Mouse (Mus musculus): Measurements from ENCODE around the gene Hist1h4f. TPM values are rescaled to one million over a fixed set of nuclear protein-coding genes. Genes with fewer than 3 reads are reported as not detected.

Hist1h4f gene
- total RNA-seq, 2 experiments from 2014 or later: 281 to 1,693 TPM

Other genes with a start within 250 kb of the Hist1h4f start
Only the 30 nearest of the 34 such genes appear.
- 16.0 and 23.2 TPM in 2 replicates for gene Zfp322a, start 182.4 kb downstream of the Hist1h4f start, total RNA-seq (2014; fragmentation: Nextera tagmentation)
- gene Zfp322a, start 182.4 kb downstream of the Hist1h4f start, total RNA-seq (2017): 64.7 and 75.8 TPM in 2 replicates
- gene Abt1, start 127.8 kb downstream of the Hist1h4f start, total RNA-seq (2014; fragmentation: Nextera tagmentation): 8.0 and 10.7 TPM in 2 replicates
- gene Abt1, start 127.8 kb downstream of the Hist1h4f start, total RNA-seq (2017): 12.8 and 13.7 TPM in 2 replicates
- not detected in 2 replicates for gene Btn1a1, start 85.7 kb downstream of the Hist1h4f start, total RNA-seq (2014; fragmentation: Nextera tagmentation)
- not detected in 2 replicates for gene Btn1a1, start 85.7 kb downstream of the Hist1h4f start, total RNA-seq (2017)
- gene Btn2a2, start 62.8 kb downstream of the Hist1h4f start, total RNA-seq (2014; fragmentation: Nextera tagmentation): not detected in 2 replicates
- gene Btn2a2, start 62.8 kb downstream of the Hist1h4f start, total RNA-seq (2017): not detected in 2 replicates
- gene Hist1h4h, start 20.6 kb downstream of the Hist1h4f start, total RNA-seq (2014; fragmentation: Nextera tagmentation): 115 and 209 TPM in 2 replicates
- gene Hist1h4h, start 20.6 kb downstream of the Hist1h4f start, total RNA-seq (2017): 683 and 1,187 TPM in 2 replicates
- 41.1 and 66.5 TPM in 2 replicates for gene Hist1h2af, start 17.7 kb downstream of the Hist1h4f start, total RNA-seq (2014; fragmentation: Nextera tagmentation)
- gene Hist1h2af, start 17.7 kb downstream of the Hist1h4f start, total RNA-seq (2017): 1,297 and 1,759 TPM in 2 replicates
- 189 and 293 TPM in 2 replicates for gene Hist1h3g, start 16.2 kb downstream of the Hist1h4f start, total RNA-seq (2014; fragmentation: Nextera tagmentation)
- 189 and 625 TPM in 2 replicates for gene Hist1h3g, start 16.2 kb downstream of the Hist1h4f start, total RNA-seq (2017)
- 31.9 and 110 TPM in 2 replicates for gene Hist1h2bh, start 8.3 kb downstream of the Hist1h4f start, total RNA-seq (2014; fragmentation: Nextera tagmentation)
- 85.7 and 165 TPM in 2 replicates for gene Hist1h2bh, start 8.3 kb downstream of the Hist1h4f start, total RNA-seq (2017)
- 31.6 and 53.6 TPM in 2 replicates for gene Hist1h3f, start 7.6 kb downstream of the Hist1h4f start, total RNA-seq (2014; fragmentation: Nextera tagmentation)
- gene Hist1h3f, start 7.6 kb downstream of the Hist1h4f start, total RNA-seq (2017): 69.9 and 132 TPM in 2 replicates
- 29.5 and 42.3 TPM in 2 replicates for gene Hist1h1d, start 1.6 kb upstream of the Hist1h4f start, total RNA-seq (2014; fragmentation: Nextera tagmentation)
- gene Hist1h1d, start 1.6 kb upstream of the Hist1h4f start, total RNA-seq (2017): 81.4 and 84.0 TPM in 2 replicates
- gene Hist1h3e, start 10.7 kb upstream of the Hist1h4f start, total RNA-seq (2014; fragmentation: Nextera tagmentation): 124 and 193 TPM in 2 replicates
- 254 and 322 TPM in 2 replicates for gene Hist1h3e, start 10.7 kb upstream of the Hist1h4f start, total RNA-seq (2017)
- 5.7 and 12.6 TPM in 2 replicates for gene Hist1h2ae, start 19.6 kb upstream of the Hist1h4f start, total RNA-seq (2014; fragmentation: Nextera tagmentation)
- 237 and 359 TPM in 2 replicates for gene Hist1h2ae, start 19.6 kb upstream of the Hist1h4f start, total RNA-seq (2017)
- 386 and 627 TPM in 2 replicates for gene Hist1h2bg, start 19.7 kb upstream of the Hist1h4f start, total RNA-seq (2014; fragmentation: Nextera tagmentation)
- gene Hist1h2bg, start 19.7 kb upstream of the Hist1h4f start, total RNA-seq (2017): 891 and 1,210 TPM in 2 replicates
- 342 and 512 TPM in 2 replicates for gene Hist1h2bf, start 22.5 kb upstream of the Hist1h4f start, total RNA-seq (2014; fragmentation: Nextera tagmentation)
- gene Hist1h2bf, start 22.5 kb upstream of the Hist1h4f start, total RNA-seq (2017): 329 and 662 TPM in 2 replicates
- 1.4 and 11.1 TPM in 2 replicates for gene Hist1h2ad, start 22.7 kb upstream of the Hist1h4f start, total RNA-seq (2014; fragmentation: Nextera tagmentation)
- gene Hist1h2ad, start 22.7 kb upstream of the Hist1h4f start, total RNA-seq (2017): 1,263 and 1,317 TPM in 2 replicates
- 123 and 185 TPM in 2 replicates for gene Hist1h3d, start 24.1 kb upstream of the Hist1h4f start, total RNA-seq (2014; fragmentation: Nextera tagmentation)
- 84.0 and 189 TPM in 2 replicates for gene Hist1h3d, start 24.1 kb upstream of the Hist1h4f start, total RNA-seq (2017)
- gene Hist1h4d, start 29.9 kb upstream of the Hist1h4f start, total RNA-seq (2014; fragmentation: Nextera tagmentation): 470 and 507 TPM in 2 replicates
- 756 and 1,171 TPM in 2 replicates for gene Hist1h4d, start 29.9 kb upstream of the Hist1h4f start, total RNA-seq (2017)
- 26.9 and 37.8 TPM in 2 replicates for gene Hist1h2be, start 69.5 kb upstream of the Hist1h4f start, total RNA-seq (2014; fragmentation: Nextera tagmentation)
- gene Hist1h2be, start 69.5 kb upstream of the Hist1h4f start, total RNA-seq (2017): 47.9 and 73.4 TPM in 2 replicates
- gene Hist1h1e, start 70.9 kb upstream of the Hist1h4f start, total RNA-seq (2014; fragmentation: Nextera tagmentation): 289 and 399 TPM in 2 replicates
- 199 and 265 TPM in 2 replicates for gene Hist1h1e, start 70.9 kb upstream of the Hist1h4f start, total RNA-seq (2017)
- gene Hist1h2ac, start 132.3 kb upstream of the Hist1h4f start, total RNA-seq (2014; fragmentation: Nextera tagmentation): 3.8 and 6.0 TPM in 2 replicates
- 56.0 and 87.4 TPM in 2 replicates for gene Hist1h2ac, start 132.3 kb upstream of the Hist1h4f start, total RNA-seq (2017)
- gene Hist1h2bc, start 132.6 kb upstream of the Hist1h4f start, total RNA-seq (2014; fragmentation: Nextera tagmentation): 74.9 and 133 TPM in 2 replicates
- gene Hist1h2bc, start 132.6 kb upstream of the Hist1h4f start, total RNA-seq (2017): 136 and 209 TPM in 2 replicates
- gene Hist1h1t, start 144.2 kb upstream of the Hist1h4f start, total RNA-seq (2014; fragmentation: Nextera tagmentation): 1.3 TPM in 1 of 2 replicates, not detected in the other
- gene Hist1h1t, start 144.2 kb upstream of the Hist1h4f start, total RNA-seq (2017): 1.3 TPM in 1 of 2 replicates, not detected in the other
- 153 and 163 TPM in 2 replicates for gene Hist1h4c, start 146.8 kb upstream of the Hist1h4f start, total RNA-seq (2014; fragmentation: Nextera tagmentation)
- gene Hist1h4c, start 146.8 kb upstream of the Hist1h4f start, total RNA-seq (2017): 166 and 397 TPM in 2 replicates
- not detected in 2 replicates for gene Hfe, start 159.2 kb upstream of the Hist1h4f start, total RNA-seq (2014; fragmentation: Nextera tagmentation)
- gene Hfe, start 159.2 kb upstream of the Hist1h4f start, total RNA-seq (2017): 0.27 and 1.9 TPM in 2 replicates
- 152 and 164 TPM in 2 replicates for gene Hist1h1c, start 187.2 kb upstream of the Hist1h4f start, total RNA-seq (2014; fragmentation: Nextera tagmentation)
- gene Hist1h1c, start 187.2 kb upstream of the Hist1h4f start, total RNA-seq (2017): 474 and 577 TPM in 2 replicates
- gene Hist1h3c, start 194.0 kb upstream of the Hist1h4f start, total RNA-seq (2014; fragmentation: Nextera tagmentation): 81.7 and 130 TPM in 2 replicates
- 369 and 555 TPM in 2 replicates for gene Hist1h3c, start 194.0 kb upstream of the Hist1h4f start, total RNA-seq (2017)
- gene Hist1h2bb, start 195.1 kb upstream of the Hist1h4f start, total RNA-seq (2014; fragmentation: Nextera tagmentation): 322 and 625 TPM in 2 replicates
- 4,065 and 6,565 TPM in 2 replicates for gene Hist1h2bb, start 195.1 kb upstream of the Hist1h4f start, total RNA-seq (2017)
- 69.7 and 80.3 TPM in 2 replicates for gene Hist1h2ab, start 199.5 kb upstream of the Hist1h4f start, total RNA-seq (2014; fragmentation: Nextera tagmentation)
- gene Hist1h2ab, start 199.5 kb upstream of the Hist1h4f start, total RNA-seq (2017): 1,316 and 2,308 TPM in 2 replicates
- gene Hist1h3b, start 200.6 kb upstream of the Hist1h4f start, total RNA-seq (2014; fragmentation: Nextera tagmentation): 324 and 486 TPM in 2 replicates
- gene Hist1h3b, start 200.6 kb upstream of the Hist1h4f start, total RNA-seq (2017): 276 and 731 TPM in 2 replicates
- gene Hist1h4b, start 205.4 kb upstream of the Hist1h4f start, total RNA-seq (2014; fragmentation: Nextera tagmentation): 164 and 186 TPM in 2 replicates
- 396 and 733 TPM in 2 replicates for gene Hist1h4b, start 205.4 kb upstream of the Hist1h4f start, total RNA-seq (2017)

Measured in megakaryocyte-erythroid progenitor cell, adult 5-6 weeks (primary cell).